Mouse (Mus musculus) MEL (cell line): ENCODE results near the gene Tmem268. TPM values are rescaled to one million over a fixed set of nuclear protein-coding genes. Genes with fewer than 3 reads are reported as not detected.

Experiments
- DNase-seq: peaks from one replicate; pipeline ENCODE4 v3.0.0; 2011; ENCODE audit warnings: low read depth, low spot score
- H3K27ac ChIP-seq: 2 replicates; pipeline ENCODE4 v1.5.1; 2012; ENCODE audit warnings: low read depth, mild to moderate bottlenecking, control low read depth, low read length, moderate library complexity; ENCODE audit not compliant: control insufficient read depth
- H3K27me3 ChIP-seq, 2 experiments: fragments of 150-350 bp in 1 of 2; sonication (generic) in 1 of 2; 2 replicates each; pipeline ENCODE4 v1.6.1; 2012; ENCODE audit warnings: low read length in 2 of 2, mild to moderate bottlenecking in 2 of 2, improper control_type of control experiment in 1 of 2, moderate library complexity in 1 of 2; ENCODE audit not compliant: insufficient read depth in 2 of 2, control insufficient read depth in 1 of 2
- H3K36me3 ChIP-seq, 2 experiments: 2 replicates each; pipeline ENCODE4 v1.6.1; 2012 to 2014; ENCODE audit warnings: low read length in 2 of 2, improper control_type of control experiment in 1 of 2, inconsistent platforms in 1 of 2, mild to moderate bottlenecking in 1 of 2; ENCODE audit not compliant: insufficient read depth in 2 of 2, control insufficient read depth in 1 of 2
- H3K4me1 ChIP-seq, 2 experiments: fragments of 150-350 bp in 1 of 2; sonication (generic) in 1 of 2; 2 replicates each; pipeline ENCODE4 v1.6.1; 2012; ENCODE audit warnings: low read length in 2 of 2, improper control_type of control experiment in 1 of 2, mild to moderate bottlenecking in 1 of 2; ENCODE audit not compliant: insufficient read depth in 2 of 2, control insufficient read depth in 1 of 2
- H3K4me3 ChIP-seq, 2 experiments: fragments of 150-350 bp in 1 of 2; sonication (generic) in 1 of 2; 2 replicates each; pipeline ENCODE4 v1.5.1; 2012; ENCODE audit warnings: low read depth in 2 of 2, low read length in 2 of 2, mild to moderate bottlenecking in 2 of 2, moderate library complexity in 2 of 2, control low read depth in 1 of 2, improper control_type of control experiment in 1 of 2; ENCODE audit not compliant: control insufficient read depth in 1 of 2, insufficient read depth in 1 of 2
- H3K79me2 ChIP-seq: 2 replicates; pipeline ENCODE4 v1.6.1; 2012; ENCODE audit warnings: mild to moderate bottlenecking, low read length, moderate library complexity; ENCODE audit not compliant: control insufficient read depth, poor library complexity, insufficient read depth
- H3K9ac ChIP-seq: 2 replicates; pipeline ENCODE4 v1.6.1; 2012; ENCODE audit warnings: low read depth, mild to moderate bottlenecking, control low read depth, low read length, moderate library complexity; ENCODE audit not compliant: control insufficient read depth, poor library complexity, severe bottlenecking
- H3K9me3 ChIP-seq: fragments of 150-350 bp; sonication (generic); replicated peaks from 2 replicates; pipeline ENCODE4 v1.6.1; 2012; ENCODE audit warnings: mild to moderate bottlenecking, low read length, improper control_type of control experiment, moderate library complexity; ENCODE audit not compliant: insufficient read depth
- BHLHE40 ChIP-seq: IDR thresholded peaks from 2 replicates; pipeline ENCODE4 v1.6.1; 2012; ENCODE audit warnings: low read depth, mild to moderate bottlenecking, inconsistent platforms, low read length, improper control_type of control experiment, borderline replicate concordance
- ELF1 ChIP-seq: IDR thresholded peaks from 2 replicates; pipeline ENCODE4 v1.6.1; 2014; ENCODE audit warnings: low read depth, mild to moderate bottlenecking, inconsistent platforms, low read length, improper control_type of control experiment, moderate library complexity
- MAFK ChIP-seq: IDR thresholded peaks from 2 replicates; pipeline ENCODE4 v1.6.1; 2011; ENCODE audit warnings: low read depth, mild to moderate bottlenecking, low read length, improper control_type of control experiment, borderline replicate concordance
- NRF1 ChIP-seq: IDR thresholded peaks from 2 replicates; pipeline ENCODE4 v1.6.1; 2014; ENCODE audit warnings: low read depth, mild to moderate bottlenecking, inconsistent platforms, low read length, improper control_type of control experiment, moderate library complexity; ENCODE audit not compliant: poor library complexity, insufficient read depth, severe bottlenecking
- SMC3 ChIP-seq: IDR thresholded peaks from 2 replicates; pipeline ENCODE4 v1.6.1; 2011; ENCODE audit warnings: low read depth, low read length, improper control_type of control experiment
- TAL1 ChIP-seq: IDR thresholded peaks from 2 replicates; pipeline ENCODE4 v1.6.1; 2012; ENCODE audit warnings: mild to moderate bottlenecking, inconsistent platforms, low read length, moderate library complexity, mixed read lengths
- ZKSCAN1 ChIP-seq: IDR thresholded peaks from 2 replicates; pipeline ENCODE4 v1.6.1; 2012; ENCODE audit warnings: low read depth, mild to moderate bottlenecking, inconsistent platforms, low read length, improper control_type of control experiment, moderate library complexity
- polyA plus RNA-seq, 2 experiments: library from polyadenylated mRNA; stranded (reverse) in 1 of 2; unstranded in 1 of 2; fragments of >175 nt in 1 of 2; fragments of >200 nt in 1 of 2; gene quantifications; 2 replicates each; pipeline versions ENCODE4 v1.2.1 to v1.2.4; 2012; ENCODE audit warnings: low replicate concordance in 2 of 2, low read depth in 1 of 2; ENCODE audit not compliant: insufficient read length in 2 of 2, insufficient read depth in 1 of 2, missing spikeins in 1 of 2
- total RNA-seq: library from RNA; depleted of rRNA; stranded (reverse); fragments of 300-350 nt; gene quantifications from 2 replicates; pipeline ENCODE4 v1.2.3, GENCODE M21; 2012; rRNA removed

Gene Tmem268
- total and polyA plus RNA-seq, 3 experiments, result 8.1 to 11.3 TPM; not detected in 1

DNA sequence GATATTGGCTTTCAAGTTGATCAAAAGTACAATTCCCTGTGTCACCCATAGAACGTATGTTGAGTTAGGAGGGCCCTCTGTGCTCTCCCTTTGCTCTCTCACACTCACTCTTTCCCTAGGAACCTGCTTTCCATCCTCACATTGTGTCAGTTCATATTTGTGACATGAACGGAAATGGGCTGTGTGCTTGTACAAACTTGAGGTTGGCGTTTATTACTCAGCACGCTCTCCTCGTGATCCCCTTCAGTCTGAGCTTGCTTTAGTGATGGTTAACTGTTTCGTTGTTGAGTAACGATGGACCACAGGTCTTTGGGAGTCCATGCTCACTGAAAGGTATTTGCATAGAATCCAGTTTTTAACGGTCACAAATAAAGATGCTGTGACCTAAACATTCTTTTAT lies 68.5 kb downstream of the Tmem268 start (continued):
- no peak for TF ChIP-seq ZKSCAN1
- TF ChIP-seq TAL1, result no peak
- TF ChIP-seq, all 39 proteins: peak for 0

DNA sequence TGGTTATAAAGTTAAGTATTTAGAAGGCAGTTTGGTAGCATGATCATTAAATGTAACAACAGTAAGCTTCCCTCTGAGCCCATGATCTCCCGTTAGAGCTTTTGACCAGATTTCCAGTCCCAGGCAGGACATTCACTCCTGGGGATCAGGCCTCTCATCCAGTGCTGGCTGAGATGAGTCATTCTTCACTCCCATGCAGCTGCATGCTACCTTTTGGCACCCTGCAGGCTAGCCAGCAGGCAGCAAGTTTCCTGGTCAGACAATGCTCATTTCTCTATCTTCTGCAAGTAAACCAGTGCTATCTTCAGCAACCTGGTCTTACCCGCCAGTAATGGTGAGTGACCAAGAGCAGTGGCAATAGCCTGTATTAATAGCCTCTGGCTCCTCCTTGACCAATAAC lies 74.6 kb downstream of the Tmem268 start:
- Histone ChIP-seq H3K4me3 (no peak overlapping the region), H3K27ac (no peak overlapping the region), H3K36me3 (no peaks in the 10 kb centered on the region), H3K9ac (no peak overlapping the region), H3K79me2 (no peaks in the 10 kb centered on the region), H3K4me1 (no peaks in the 10 kb centered on the region), H3K27me3 (no peaks in the 10 kb centered on the region), H3K9me3 (no peaks in the 10 kb centered on the region)
- TF ChIP-seq ELF1 (no peak), BHLHE40 (no peak), NRF1 (no peak), SMC3 (no peak), MAFK (no peak)
- DNase-seq, result no peak

Other genes starting within 250 kb of the Tmem268 start
- gene Orm1, start 214.2 kb upstream of the Tmem268 start, total RNA-seq, result not detected in 2 replicates
- not detected for gene Orm1, start 214.2 kb upstream of the Tmem268 start, polyA plus RNA-seq
- not detected in 2 replicates for gene Orm3, start 202.6 kb upstream of the Tmem268 start, total RNA-seq
- not detected for gene Orm3, start 202.6 kb upstream of the Tmem268 start, polyA plus RNA-seq
- not detected in 2 replicates for gene Orm2, start 196.3 kb upstream of the Tmem268 start, total RNA-seq
- not detected for gene Orm2, start 196.3 kb upstream of the Tmem268 start, polyA plus RNA-seq
- gene Akna, start 155.4 kb upstream of the Tmem268 start, total RNA-seq, result 3.9 and 6.2 TPM in 2 replicates
- 10 to 100 TPM in 1 of 2 experiments, not detected in 1; 14.1 TPM for gene Akna, start 155.4 kb upstream of the Tmem268 start, polyA plus RNA-seq
- gene Whrn, start 62.8 kb upstream of the Tmem268 start, total RNA-seq, result not detected in 2 replicates
- not detected for gene Whrn, start 62.8 kb upstream of the Tmem268 start, polyA plus RNA-seq
- gene Atp6v1g1, start 14.0 kb upstream of the Tmem268 start, total RNA-seq, result 146 and 164 TPM in 2 replicates
- gene Atp6v1g1, start 14.0 kb upstream of the Tmem268 start, polyA plus RNA-seq, result 100 to 1,000 TPM in 1 of 2 experiments, not detected in 1; 122 TPM
- not detected in 2 replicates for gene Gm11213, start 46.5 kb downstream of the Tmem268 start, total RNA-seq
- not detected for gene Gm11213, start 46.5 kb downstream of the Tmem268 start, polyA plus RNA-seq
- gene Tex48, start 63.6 kb downstream of the Tmem268 start, total RNA-seq, result not detected in 2 replicates
- gene Tex48, start 63.6 kb downstream of the Tmem268 start, polyA plus RNA-seq, result not detected
- gene Gm11214, start 104.6 kb downstream of the Tmem268 start, total RNA-seq, result not detected in 2 replicates
- under 1 TPM in 1 of 2 experiments, not detected in 1; 0.43 TPM for gene Gm11214, start 104.6 kb downstream of the Tmem268 start, polyA plus RNA-seq
- not detected in 2 replicates for gene Tnfsf15, start 186.3 kb downstream of the Tmem268 start, total RNA-seq
- not detected for gene Tnfsf15, start 186.3 kb downstream of the Tmem268 start, polyA plus RNA-seq